In genomic region chr11:52832311-52832675, GRCm38 (mm10) we compare ENCODE assay signal across 18 mouse cellular contexts.
"Had no signal": no experiment of that assay in that cellular context is flagged by ENCODE, and none has a peak within 500 bp of the region (broad histone marks: within the 10 kb centered on the region; RNA-seq: fewer than 3 reads in every experiment).

No protein-coding gene starts in this region.

- H3K9ac ChIP-seq: liver, postnatal 0 days; lung, embryonic 15.5 days; midbrain, embryonic 13.5 days; midbrain, embryonic 15.5 days; neural tube, embryonic 12.5 days; stomach, embryonic 15.5 days had no signal

- H3K4me3 ChIP-seq: lung, embryonic 15.5 days; megakaryocyte, embryonic 14.5 days; midbrain, embryonic 13.5 days; midbrain, embryonic 15.5 days; neural tube, embryonic 12.5 days; stomach, embryonic 15.5 days had no signal

- H3K4me1 ChIP-seq: lung, embryonic 15.5 days; megakaryocyte, embryonic 14.5 days; midbrain, embryonic 13.5 days; midbrain, embryonic 15.5 days; neural tube, embryonic 12.5 days; stomach, embryonic 15.5 days had no signal

- H3K27me3 ChIP-seq: lung, embryonic 15.5 days; megakaryocyte, embryonic 14.5 days; midbrain, embryonic 13.5 days; midbrain, embryonic 15.5 days; neural tube, embryonic 12.5 days; stomach, embryonic 15.5 days had no signal

- H3K4me2 ChIP-seq: lung, embryonic 15.5 days; midbrain, embryonic 11.5 days; midbrain, embryonic 13.5 days; midbrain, embryonic 15.5 days; neural tube, embryonic 12.5 days; stomach, embryonic 15.5 days had no signal

- H3K36me3 ChIP-seq: lung, embryonic 15.5 days; midbrain, embryonic 13.5 days; midbrain, embryonic 15.5 days; neural tube, embryonic 12.5 days; stomach, embryonic 15.5 days had no signal

- DNase-seq: liver, postnatal 0 days; lung, adult 2 months; lung, postnatal 14 days; lung, postnatal 36 days; right cerebral cortex, postnatal 14 days; thymus, adult 2 months; thymus, postnatal 25 days; thymus, postnatal 4 days had no signal

- H3K27ac ChIP-seq: lung, embryonic 15.5 days; macrophage; midbrain, embryonic 13.5 days; midbrain, embryonic 15.5 days; neural tube, embryonic 12.5 days; stomach, embryonic 15.5 days; stomach, postnatal 0 days had no signal

- ATAC-seq: liver, postnatal 0 days; lung, postnatal 0 days; midbrain, embryonic 13.5 days; midbrain, embryonic 15.5 days had no signal

- H3K9me3 ChIP-seq: lung, embryonic 15.5 days; megakaryocyte, embryonic 14.5 days; midbrain, embryonic 13.5 days; midbrain, embryonic 15.5 days; neural tube, embryonic 12.5 days; stomach, embryonic 15.5 days had no signal
